Mouse (Mus musculus) monocyte, adult 2 months (primary cell): Measurements from ENCODE around the gene Amh.

Experiments used
- DNase-seq, 2 experiments: peaks; one replicate each; pipeline ENCODE4 v3.0.0; 2022; ENCODE audit warnings: low spot score in 2 of 2, low read depth in 1 of 2

The Amh gene

GRCm38 (mm10) chr10:80785963-80786362 is 19.1 kb upstream of the Amh start:
- DNase-seq: no peak

DNA sequence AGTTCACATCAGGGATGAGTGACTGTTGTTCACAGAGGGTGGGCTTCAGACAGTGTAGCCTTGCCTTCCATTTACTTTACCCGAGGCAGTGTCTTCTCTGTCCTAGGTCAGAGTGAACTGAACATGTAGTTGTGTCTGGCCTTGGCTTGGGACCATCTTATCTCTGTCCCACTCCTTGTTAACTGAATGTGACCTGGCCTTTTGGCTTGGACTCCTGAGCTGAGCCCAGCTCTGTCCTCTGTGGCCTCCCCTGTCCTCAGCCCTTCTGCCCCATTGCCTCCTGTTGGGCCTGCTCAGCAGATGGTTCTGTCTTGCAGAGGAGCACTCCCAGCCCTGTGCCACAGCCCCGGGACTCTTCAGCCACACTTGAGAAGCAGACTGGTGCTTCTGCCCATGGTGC is 17.5 kb upstream of the Amh start:
- no peak for DNase-seq

GRCm38 (mm10) chr10:80790761-80791404 is 14.2 kb upstream of the Amh start:
- DNase-seq: no peak

GRCm38 (mm10) chr10:80791476-80792174 is 13.4 kb upstream of the Amh start:
- no peak for DNase-seq

DNA sequence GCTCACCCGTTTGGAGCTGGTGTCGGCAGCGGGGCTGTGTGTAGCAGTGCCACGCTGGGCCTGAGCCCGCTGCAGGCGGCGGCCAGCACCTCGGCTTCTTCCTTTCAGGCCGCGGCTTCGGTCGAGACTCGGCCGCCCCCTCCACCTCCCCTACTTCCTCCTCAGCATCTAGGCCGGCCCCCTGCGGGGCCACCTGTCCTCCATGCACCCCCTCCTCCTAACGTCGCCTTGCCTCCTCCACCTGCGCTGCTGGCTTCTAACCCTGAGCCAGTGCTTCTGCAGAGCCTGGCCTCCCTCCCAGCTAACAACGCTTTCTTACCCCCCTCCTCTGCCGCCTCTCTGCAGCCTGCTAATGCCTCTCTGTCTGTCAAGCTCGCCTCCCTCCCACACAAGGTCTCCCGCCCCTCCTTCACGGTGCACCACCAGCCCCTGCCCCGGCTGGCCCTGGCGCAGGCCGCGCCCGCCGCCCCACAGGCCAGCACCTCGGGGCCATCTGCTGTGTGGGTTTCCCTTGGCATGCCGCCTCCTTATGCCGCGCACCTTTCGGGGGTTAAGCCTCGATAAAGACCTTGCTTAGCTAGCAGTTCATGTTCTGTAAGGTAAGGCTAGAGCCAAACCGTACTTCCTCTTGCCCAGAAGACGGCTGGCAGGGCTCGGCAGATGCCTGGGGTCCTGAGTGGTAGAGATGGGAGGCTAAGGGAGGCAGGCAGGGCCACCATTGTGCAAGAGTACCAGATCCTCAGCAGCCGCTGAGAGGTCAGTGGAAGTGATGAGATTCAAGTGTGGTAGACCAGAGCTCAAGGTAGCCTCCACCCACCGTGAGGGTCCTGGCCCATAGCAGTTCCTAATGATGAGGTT is 12.6 kb upstream of the Amh start:
- no peak for DNase-seq

DNA sequence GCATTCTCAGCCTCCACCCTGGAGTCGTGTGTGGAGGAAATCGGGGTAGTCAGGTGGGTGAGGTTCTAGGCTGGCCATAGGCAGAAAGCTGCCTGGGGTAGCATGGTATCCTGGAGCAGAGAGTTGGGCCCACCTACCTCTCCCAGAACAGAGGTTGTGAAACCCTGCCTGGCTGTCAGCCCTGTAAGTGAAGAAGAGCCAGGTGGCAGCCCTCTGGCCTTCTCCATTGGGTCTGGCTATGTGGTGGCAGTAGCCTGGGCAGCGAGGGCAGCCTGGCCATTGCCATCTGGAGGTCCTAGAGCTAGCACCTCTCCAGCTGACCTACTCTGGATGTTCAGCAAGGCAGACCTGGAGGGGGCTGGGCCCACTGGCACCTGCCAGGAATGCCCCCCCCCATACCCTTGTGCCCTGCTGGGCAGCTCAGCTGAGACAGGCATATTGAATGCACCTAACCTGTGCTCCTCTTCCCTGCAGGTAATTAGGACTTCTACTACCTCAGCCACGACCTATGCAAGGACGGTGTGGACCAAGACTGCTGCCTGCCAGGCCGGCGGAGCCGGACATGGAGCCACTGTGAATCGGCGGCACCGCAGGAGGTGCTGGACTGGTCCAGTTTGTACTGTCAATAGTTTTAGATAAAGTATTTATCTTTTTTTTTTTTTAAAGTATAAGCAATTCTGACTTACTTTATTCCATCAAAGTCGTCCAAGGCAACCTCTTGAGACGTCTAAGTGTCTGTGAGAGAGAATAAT is 11.8 kb upstream of the Amh start:
- no peak for DNase-seq

GRCm38 (mm10) chr10:80793803-80794202 is 11.2 kb upstream of the Amh start:
- no peak for DNase-seq

DNA sequence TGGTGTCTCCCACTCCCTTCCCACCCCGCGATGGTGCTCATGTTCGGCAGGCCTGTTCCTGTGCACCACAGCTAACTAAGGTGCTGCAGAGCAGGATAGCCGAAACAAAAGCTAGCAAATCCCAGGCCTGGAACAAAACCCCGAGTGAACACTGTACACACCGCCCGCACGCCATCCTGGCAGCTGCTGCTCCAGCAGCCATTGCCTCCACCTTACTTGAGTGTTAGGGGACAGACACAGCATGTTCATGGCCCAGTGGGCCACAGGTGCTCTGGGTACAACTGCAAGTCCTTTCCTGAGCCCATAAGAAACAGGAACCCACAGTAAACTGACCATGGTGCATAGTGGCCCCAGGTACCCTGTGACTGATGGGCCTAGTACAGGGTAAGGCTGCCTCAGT is 10.3 kb upstream of the Amh start:
- DNase-seq: no peak

GRCm38 (mm10) chr10:80796307-80796848 is 8.7 kb upstream of the Amh start:
- DNase-seq: no peak

DNA sequence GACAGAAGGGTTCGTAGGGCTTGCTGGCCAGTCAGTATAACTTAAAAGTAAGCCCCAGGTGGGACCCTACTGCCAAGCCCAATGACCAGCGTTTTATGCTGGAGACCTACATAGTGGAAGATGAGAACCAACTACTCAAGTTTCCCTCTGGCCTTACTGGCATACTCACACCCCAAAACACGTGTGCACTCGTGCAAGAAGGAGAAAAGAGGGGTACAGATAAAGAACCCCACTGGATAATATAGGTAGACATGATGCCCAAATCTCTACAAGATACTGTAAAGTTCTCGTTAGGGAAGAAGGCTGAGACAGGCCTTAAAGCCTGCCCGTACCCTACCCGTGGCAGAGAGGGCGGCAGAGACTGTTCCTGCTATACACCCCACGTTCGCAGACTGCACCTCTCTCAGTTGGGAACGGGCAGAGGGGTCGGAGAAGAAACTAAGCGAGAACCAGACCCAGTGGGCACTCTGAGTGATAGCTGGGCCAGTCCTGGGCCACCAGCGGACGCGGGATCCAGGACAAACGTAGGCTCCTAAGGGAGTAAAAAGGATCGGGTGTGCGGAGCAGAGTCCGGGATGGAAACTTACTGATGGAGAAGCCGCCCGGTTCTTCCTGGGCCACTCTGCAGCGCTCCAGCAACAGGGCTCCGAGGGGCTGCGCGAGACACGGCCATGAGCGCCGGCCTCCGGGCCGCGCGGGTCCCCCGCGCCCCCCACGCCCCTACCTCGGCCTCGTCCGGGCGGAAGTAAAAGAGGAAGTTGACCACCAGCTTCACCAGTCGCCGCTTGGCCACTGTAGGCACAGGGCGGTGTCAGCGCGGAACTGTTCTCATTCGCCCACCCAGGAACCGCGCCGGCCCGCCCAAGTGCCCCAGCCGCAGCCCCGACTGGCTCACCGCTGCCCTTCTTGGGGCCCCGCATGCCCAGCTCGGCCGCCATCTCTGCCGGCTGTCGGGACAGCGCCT is 7.6 kb upstream of the Amh start:
- peak in 1 of 2 experiments; percentile 18 for DNase-seq

DNA sequence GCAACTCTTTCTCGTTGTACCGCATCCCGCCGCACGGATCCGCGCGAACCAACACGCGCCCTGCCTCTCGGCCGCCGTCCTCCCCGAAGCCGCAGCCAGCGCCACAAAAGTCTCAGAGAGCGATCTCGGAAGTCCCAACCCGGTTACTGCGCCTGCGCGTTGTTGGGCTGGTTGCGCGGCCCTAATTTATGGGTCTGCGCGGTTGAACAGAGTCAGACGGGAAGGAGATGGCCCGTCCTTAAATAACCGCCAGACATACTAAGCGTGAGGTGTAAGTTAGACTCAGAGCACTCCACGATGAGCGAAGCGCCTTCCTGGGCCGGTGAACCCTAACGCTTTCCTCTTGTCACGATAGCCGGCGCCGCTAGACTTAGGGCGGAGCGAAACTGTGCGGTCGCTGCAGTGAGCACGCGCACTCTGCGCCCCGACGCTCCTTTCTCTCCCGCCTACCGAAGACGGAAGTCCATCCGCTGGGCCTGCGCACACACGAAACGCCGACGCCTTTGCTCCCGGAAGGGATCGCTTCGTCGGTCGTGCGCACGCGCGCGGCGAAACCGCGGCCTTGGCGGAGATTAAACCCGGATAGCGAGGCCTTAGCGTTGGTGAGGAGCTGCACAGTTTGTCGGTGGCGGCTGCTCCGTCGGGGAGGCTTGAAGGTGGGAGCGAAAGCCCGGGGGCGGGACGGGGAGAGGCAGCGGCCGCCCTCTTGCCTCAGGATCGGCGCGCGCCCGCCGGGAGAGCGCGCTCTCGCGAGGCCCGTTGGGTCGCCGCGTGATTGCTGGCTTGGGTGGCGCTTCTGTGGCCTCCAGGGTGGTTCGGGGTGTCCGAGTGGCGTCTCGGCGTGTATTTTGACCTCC is 6.7 kb upstream of the Amh start, which contains the start of the genes Sf3a2 and Plekhj1:
Gene Sf3a2, plus strand, starts transcription at position 49 of the 857 bp plus-strand sequence.
Gene Plekhj1, minus strand, starts transcription at position 477 of the 857 bp plus-strand sequence.
- peak; percentile 81 to 92 for DNase-seq

DNA sequence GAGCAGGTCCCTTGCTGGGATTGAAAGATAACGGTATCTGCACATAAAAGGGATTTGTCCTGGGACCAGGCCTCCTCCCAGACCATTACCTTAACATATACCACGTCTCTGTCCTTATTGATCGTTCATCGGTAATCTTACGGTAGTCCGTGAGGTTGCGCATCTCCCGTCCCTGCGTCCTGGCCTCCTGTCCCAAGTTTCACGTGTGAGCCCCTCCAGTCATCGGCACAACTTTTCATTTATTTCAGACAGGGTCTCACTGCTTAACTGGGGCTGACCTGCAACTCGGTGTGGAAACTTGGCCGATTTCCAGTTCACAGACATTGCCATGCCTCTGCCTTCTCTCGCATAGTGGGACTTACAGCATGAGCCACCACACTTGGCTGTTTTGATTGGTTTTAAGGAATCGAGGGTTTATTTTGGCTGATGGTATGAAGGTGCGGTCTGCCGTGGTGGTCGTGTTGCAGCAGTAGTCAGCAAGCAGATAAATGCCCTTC is 5.9 kb upstream of the Amh start:
- DNase-seq: no peak

GRCm38 (mm10) chr10:80802204-80802912 is 2.7 kb upstream of the Amh start:
- no peak for DNase-seq

DNA sequence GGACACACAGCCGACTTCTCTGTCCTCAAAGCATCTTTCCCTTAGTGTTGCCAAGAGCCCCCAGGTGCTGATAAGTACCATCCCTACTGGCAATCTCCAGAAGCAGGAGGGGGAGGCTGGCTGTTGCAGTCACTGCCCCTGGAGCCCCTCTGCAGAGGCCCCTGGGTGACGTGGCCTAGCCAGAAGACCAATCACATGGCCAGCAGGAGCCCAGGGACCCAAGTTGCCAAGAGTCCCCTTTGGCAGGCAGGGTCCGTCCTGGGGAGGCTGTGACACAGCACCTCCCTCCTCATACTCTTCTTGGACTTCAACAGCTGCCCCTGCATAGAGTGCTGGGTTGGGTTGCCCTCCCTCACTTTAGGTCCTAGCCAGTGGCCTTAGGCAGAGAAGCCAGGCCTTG is 2.0 kb upstream of the Amh start:
- DNase-seq: no peak

- no peak for DNase-seq
Observed at GRCm38 (mm10) chr10:80804340-80804739, 703 bp upstream of the Amh start.

DNA sequence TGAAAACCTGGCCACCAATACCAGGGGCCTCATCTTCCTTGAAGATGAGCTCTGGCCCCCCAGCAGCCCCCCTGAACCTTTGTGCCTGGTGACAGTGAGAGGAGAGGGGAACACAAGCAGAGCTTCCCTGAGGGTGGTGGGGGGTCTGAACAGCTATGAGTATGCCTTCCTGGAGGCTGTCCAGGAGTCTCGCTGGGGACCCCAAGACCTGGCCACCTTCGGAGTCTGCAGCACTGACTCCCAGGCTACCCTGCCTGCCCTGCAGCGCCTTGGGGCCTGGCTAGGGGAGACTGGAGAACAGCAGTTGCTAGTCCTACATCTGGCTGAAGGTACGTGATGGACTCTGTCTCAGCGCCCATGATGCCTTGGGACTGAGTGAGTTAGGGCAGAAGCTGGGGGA is 279 bp downstream of the Amh start:
- DNase-seq: no peak

GRCm38 (mm10) chr10:80805925-80806324 is 882 bp downstream of the Amh start:
- peak in 1 of 2 experiments; percentile 47 for DNase-seq
